ENCODE assay signal across 25 mouse cellular contexts in the genomic region with DNA sequence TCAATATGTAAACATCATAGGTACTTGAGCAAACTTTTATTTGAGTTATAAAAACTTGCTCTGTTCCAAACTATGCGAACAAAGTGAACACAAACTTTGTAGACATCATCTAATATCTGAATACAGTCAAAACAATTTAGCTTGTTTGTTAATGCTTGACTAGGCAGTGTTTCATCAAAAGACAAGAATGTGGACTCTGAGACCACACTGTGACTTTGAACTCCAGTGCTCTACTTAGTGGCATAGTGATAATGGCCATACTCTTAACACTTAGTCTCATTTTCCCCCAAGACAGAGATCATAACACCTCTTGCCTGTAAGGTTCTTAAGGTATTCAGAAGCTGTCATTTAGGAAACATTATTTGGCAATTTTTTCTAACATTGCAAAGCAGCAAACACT. TPM values are rescaled to one million over a fixed set of nuclear protein-coding genes. Genes with fewer than 3 reads are reported as not detected.
DNase-seq lines count a peak whose midpoint lies in the region; ATAC-seq and TF ChIP-seq lines count a peak whose summit lies in the region.
"Had no signal": no experiment of that assay in that cellular context is flagged by ENCODE, and none has a peak within 500 bp of the region (broad histone marks: within the 10 kb centered on the region; RNA-seq: fewer than 3 reads in every experiment).

No protein-coding gene starts in this region.

- no peak overlapping the region for H3K4me2 ChIP-seq in kidney, embryonic 15.5 days
- no peak overlapping the region for H3K4me2 ChIP-seq in kidney, postnatal 0 days (ENCODE audit: low read length)
- no peak overlapping the region for H3K4me2 ChIP-seq in kidney, embryonic 14.5 days (replicated peaks; ENCODE audit: low read depth, low read length)
- H3K4me2 ChIP-seq: embryonic facial prominence, embryonic 13.5 days; embryonic facial prominence, embryonic 15.5 days; forebrain, embryonic 12.5 days had no signal

- 52% methylated on average over 1 of the region's 1 CpGs for WGBS in kidney, adult 2 months
- WGBS in kidney, embryonic 15.5 days, result 86% methylated on average over 1 of the region's 1 CpGs
- WGBS in kidney, postnatal 0 days, result 75% methylated on average over 1 of the region's 1 CpGs
- WGBS in kidney, embryonic 14.5 days, result 83% methylated on average over 1 of the region's 1 CpGs

- no peak for ATAC-seq in kidney, embryonic 15.5 days (replicated peaks; ENCODE audit: low FRiP score)
- no peak for ATAC-seq in kidney, postnatal 0 days (replicated peaks; ENCODE audit: low FRiP score, low read depth)
- no peak for ATAC-seq in kidney, embryonic 14.5 days (ENCODE audit: low FRiP score, low TSS enrichment)
- ATAC-seq: forebrain, embryonic 14.5 days had no signal

- no peak for TF ChIP-seq CTCF in kidney, adult 2 months (conservative IDR thresholded peaks at IDR 0.05; ENCODE audit: insufficient read depth, insufficient read length, low read depth, low read length)
- TF ChIP-seq CTCF in kidney, postnatal 0 days (IDR thresholded peaks at IDR 0.05; ENCODE audit: low read depth), result no peak

- H3K9me3 ChIP-seq in kidney, embryonic 15.5 days (replicated peaks), result no peaks in the 10 kb centered on the region
- H3K9me3 ChIP-seq in kidney, postnatal 0 days (replicated peaks; ENCODE audit: low read length), result no peaks in the 10 kb centered on the region
- no peaks in the 10 kb centered on the region for H3K9me3 ChIP-seq in kidney, embryonic 14.5 days (ENCODE audit: control insufficient read depth, low read length)
- H3K9me3 ChIP-seq: embryonic facial prominence, embryonic 13.5 days; embryonic facial prominence, embryonic 15.5 days; forebrain, embryonic 10.5 days; forebrain, embryonic 12.5 days had no signal

- no peaks in the 10 kb centered on the region for H3K27me3 ChIP-seq in kidney, adult 2 months (replicated peaks; ENCODE audit: control insufficient read depth, insufficient read depth, low read length)
- no peaks in the 10 kb centered on the region for H3K27me3 ChIP-seq in kidney, embryonic 15.5 days
- no peaks in the 10 kb centered on the region for H3K27me3 ChIP-seq in kidney, postnatal 0 days (ENCODE audit: insufficient read depth, low read length)
- H3K27me3 ChIP-seq in kidney, embryonic 14.5 days (ENCODE audit: control insufficient read depth, insufficient read depth, low read length), result no peaks in the 10 kb centered on the region
- H3K27me3 ChIP-seq: embryonic facial prominence, embryonic 13.5 days; embryonic facial prominence, embryonic 15.5 days; forebrain, embryonic 12.5 days had no signal

- H3K4me1 ChIP-seq in kidney, adult 2 months (ENCODE audit: control insufficient read depth, insufficient read depth, low read length), result peaks cover 2% of the 10 kb centered on the region; the same call in 1 of the 2 replicates
- H3K4me1 ChIP-seq in kidney, embryonic 15.5 days, result no peaks in the 10 kb centered on the region
- H3K4me1 ChIP-seq in kidney, postnatal 0 days (replicated peaks; ENCODE audit: insufficient read depth, low read length), result no peaks in the 10 kb centered on the region
- no peaks in the 10 kb centered on the region for H3K4me1 ChIP-seq in kidney, embryonic 14.5 days (ENCODE audit: control insufficient read depth, insufficient read depth, low read length)
- H3K4me1 ChIP-seq: embryonic facial prominence, embryonic 13.5 days; embryonic facial prominence, embryonic 15.5 days; forebrain, embryonic 10.5 days; forebrain, embryonic 12.5 days had no signal

- DNase-seq in kidney, adult 2 months, result peak; percentile 76
- peak; percentile 0 for DNase-seq in kidney, postnatal 0 days (ENCODE audit: low spot score)
- no peak for DNase-seq in kidney, postnatal 25 days
- peak; percentile 17 to 57 for DNase-seq in kidney, postnatal 36 days
- DNase-seq: adrenal gland, adult 2 months; adrenal gland, postnatal 10 days; adrenal gland, postnatal 25 days; cerebellum, adult 11 months; cerebellum, adult 18-20 months; cerebellum, adult 8-10 months; cerebellum, adult 9-11 months; cerebellum, postnatal 14 days; cerebellum, postnatal 36 days; embryo, embryonic 11 days had no signal

- TF ChIP-seq POLR2A in kidney, adult 2 months (IDR thresholded peaks at IDR 0.05; ENCODE audit: low read depth, low read length), result no peak

- no peak overlapping the region for H3K4me3 ChIP-seq in kidney, adult 2 months (ENCODE audit: insufficient read depth, low read depth, low read length)
- H3K4me3 ChIP-seq in kidney, embryonic 15.5 days (replicated peaks), result no peak overlapping the region
- H3K4me3 ChIP-seq in kidney, postnatal 0 days (replicated peaks; ENCODE audit: low read depth, low read length), result no peak overlapping the region
- H3K4me3 ChIP-seq in kidney, embryonic 14.5 days (ENCODE audit: low read length), result no peak overlapping the region
- H3K4me3 ChIP-seq: embryonic facial prominence, embryonic 13.5 days; embryonic facial prominence, embryonic 15.5 days; erythroblast, embryonic 14.5 days; forebrain, embryonic 10.5 days; forebrain, embryonic 12.5 days had no signal

- no peak overlapping the region for H3K9ac ChIP-seq in kidney, embryonic 15.5 days
- H3K9ac ChIP-seq in kidney, postnatal 0 days (ENCODE audit: low read depth, low read length), result no peak overlapping the region
- H3K9ac ChIP-seq in kidney, embryonic 14.5 days (ENCODE audit: low read depth, low read length), result no peak overlapping the region
- H3K9ac ChIP-seq: embryonic facial prominence, embryonic 13.5 days; embryonic facial prominence, embryonic 15.5 days; forebrain, embryonic 12.5 days had no signal

- H3K36me3 ChIP-seq in kidney, adult 2 months (ENCODE audit: control insufficient read depth, insufficient read depth, low read length), result no peaks in the 10 kb centered on the region
- H3K36me3 ChIP-seq in kidney, embryonic 15.5 days, result no peaks in the 10 kb centered on the region
- H3K36me3 ChIP-seq in kidney, postnatal 0 days (ENCODE audit: insufficient read depth, low read length), result no peaks in the 10 kb centered on the region
- H3K36me3 ChIP-seq in kidney, embryonic 14.5 days (ENCODE audit: control insufficient read depth, insufficient read depth, low read length), result no peaks in the 10 kb centered on the region
- H3K36me3 ChIP-seq: embryonic facial prominence, embryonic 13.5 days; embryonic facial prominence, embryonic 15.5 days; forebrain, embryonic 10.5 days; forebrain, embryonic 12.5 days had no signal

- H3K27ac ChIP-seq in kidney, adult 2 months (ENCODE audit: insufficient read depth, low read depth, low read length), result no peak overlapping the region
- H3K27ac ChIP-seq in kidney, embryonic 15.5 days, result no peak overlapping the region
- H3K27ac ChIP-seq in kidney, postnatal 0 days, result no peak overlapping the region
- H3K27ac ChIP-seq in kidney, embryonic 14.5 days (ENCODE audit: low read depth, low read length), result no peak overlapping the region
- H3K27ac ChIP-seq: embryonic facial prominence, embryonic 13.5 days; embryonic facial prominence, embryonic 15.5 days; forebrain, embryonic 10.5 days; forebrain, embryonic 12.5 days had no signal

RNA-seq across cellular contexts. Expression of gene Folh1, which starts 15.0 kb away (rescaled TPM):
- 45.7 and 49.4 TPM in 2 replicates for polyA plus RNA-seq in kidney, adult 2 months (2012; rRNA removed)
- 0.08 and 0.51 TPM in 2 replicates for polyA plus RNA-seq in kidney, embryonic 15.5 days (2015; fragmentation: Nextera tagmentation; extraction: Ambion mirVana)
- 0.33 and 0.68 TPM in 2 replicates for polyA plus RNA-seq in kidney, postnatal 0 days (2015; fragmentation: Nextera tagmentation; extraction: Ambion mirVana)
- polyA plus RNA-seq in kidney, embryonic 14.5 days (2014; fragmentation: Nextera tagmentation; extraction: Ambion mirVana), result 0.08 and 0.10 TPM in 2 replicates
- polyA plus RNA-seq: C2C12; embryonic facial prominence, embryonic 13.5 days; erythroblast, embryonic 14.5 days had no signal

RNA-seq across cellular contexts. Expression of gene Vmn2r77, which starts 34.1 kb away (rescaled TPM):
- polyA plus RNA-seq in kidney, adult 2 months (2012; rRNA removed), result 0.13 and 0.15 TPM in 2 replicates
- polyA plus RNA-seq in kidney, embryonic 15.5 days (2015; fragmentation: Nextera tagmentation; extraction: Ambion mirVana), result not detected in 2 replicates
- polyA plus RNA-seq in kidney, postnatal 0 days (2015; fragmentation: Nextera tagmentation; extraction: Ambion mirVana), result not detected in 2 replicates
- polyA plus RNA-seq in kidney, embryonic 14.5 days (2014; fragmentation: Nextera tagmentation; extraction: Ambion mirVana), result not detected in 2 replicates
- polyA plus RNA-seq: adrenal gland, adult 2 months; brain, embryonic 14.5 days; C2C12; embryonic facial prominence, embryonic 11.5 days; embryonic facial prominence, embryonic 13.5 days; embryonic facial prominence, embryonic 15.5 days; erythroblast, embryonic 14.5 days; forebrain, embryonic 10.5 days; forebrain, embryonic 12.5 days; forebrain, embryonic 14.5 days had no signal

Comparison
In these comparisons a context has a peak if more than half of its experiments do, and no peak if none do; other contexts are left out.
1. DNase-seq: peak in kidney, adult 2 months (single experiment), kidney, postnatal 0 days (single experiment) and kidney, postnatal 36 days (2 of 2); none in kidney, postnatal 25 days (0 of 2).
2. RNA of gene Folh1, which starts 15.0 kb away (polyA plus RNA-seq): 45.7 to 49.4 TPM in kidney, adult 2 months; 0.33 to 0.68 TPM in kidney, postnatal 0 days, 0.08 to 0.51 TPM in kidney, embryonic 15.5 days and 0.08 to 0.10 TPM in kidney, embryonic 14.5 days; every median in the first group is over 10 times any median in the second.